Mouse (Mus musculus): Measurements from ENCODE around the gene Pappa2. TPM values are rescaled to one million over a fixed set of nuclear protein-coding genes. Genes with fewer than 3 reads are reported as not detected.

Pappa2 gene
- polyA plus RNA-seq, 1 experiment: 0.77 TPM

DNA sequence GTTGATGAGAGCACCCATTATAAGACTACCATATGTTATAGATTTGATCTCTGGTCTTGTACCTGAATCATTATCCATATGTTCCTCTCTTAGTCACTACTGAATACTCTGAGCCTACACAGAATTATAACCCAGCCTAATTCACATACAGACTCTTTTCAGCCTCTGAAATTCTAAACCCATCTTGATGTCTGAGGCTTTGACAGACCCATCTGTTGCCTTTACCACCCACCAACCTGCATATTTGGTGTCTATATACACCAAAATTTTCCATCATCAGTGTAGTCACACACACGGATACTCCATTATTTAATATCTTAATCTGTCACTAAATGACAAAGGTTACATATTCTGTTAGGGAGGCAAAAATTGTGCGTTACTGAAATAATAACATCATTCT, 69.6 kb downstream of the Pappa2 start:
- no peak for DNase-seq (ENCODE audit: low read depth)

DNA sequence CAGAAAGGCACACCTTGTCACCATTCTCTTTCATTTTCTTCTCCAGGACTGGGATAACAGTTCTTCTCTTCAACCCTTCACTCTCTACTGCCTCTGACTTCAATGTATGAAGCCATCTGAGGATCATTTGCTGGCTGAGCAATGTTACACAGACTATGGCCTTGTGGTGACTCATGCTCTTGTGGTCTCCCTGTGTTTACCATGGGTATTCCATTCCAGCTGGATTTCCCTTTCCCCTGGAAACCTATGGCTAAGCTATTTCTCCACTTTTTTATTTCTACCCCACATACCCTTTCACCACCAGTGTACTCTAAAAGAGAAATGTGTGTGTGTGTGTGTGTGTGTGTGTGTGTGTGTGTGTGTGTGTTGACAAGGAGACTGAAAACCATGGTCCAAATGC, 83.0 kb downstream of the Pappa2 start:
- DNase-seq (ENCODE audit: low read depth): no peak

DNA sequence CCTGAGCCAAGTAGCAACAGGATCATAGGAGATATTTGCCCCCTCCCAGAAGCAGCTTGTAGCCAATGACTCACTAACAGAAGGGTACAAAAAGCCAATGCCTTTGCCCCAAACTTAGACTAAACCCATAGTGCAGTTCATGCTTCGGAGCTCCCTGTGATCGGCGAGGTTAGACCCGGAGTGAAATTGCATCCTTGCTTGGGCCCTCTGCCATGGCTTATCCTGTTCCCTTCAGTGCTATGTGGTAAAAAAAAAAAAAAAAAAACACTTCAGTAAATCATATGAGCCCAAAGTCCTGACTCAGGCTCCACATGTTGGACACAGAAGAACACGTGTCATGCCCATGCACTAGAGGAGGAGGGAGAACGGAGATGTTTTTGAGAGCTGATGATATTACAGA, 85.8 kb downstream of the Pappa2 start:
- DNase-seq (ENCODE audit: low read depth): no peak

DNA sequence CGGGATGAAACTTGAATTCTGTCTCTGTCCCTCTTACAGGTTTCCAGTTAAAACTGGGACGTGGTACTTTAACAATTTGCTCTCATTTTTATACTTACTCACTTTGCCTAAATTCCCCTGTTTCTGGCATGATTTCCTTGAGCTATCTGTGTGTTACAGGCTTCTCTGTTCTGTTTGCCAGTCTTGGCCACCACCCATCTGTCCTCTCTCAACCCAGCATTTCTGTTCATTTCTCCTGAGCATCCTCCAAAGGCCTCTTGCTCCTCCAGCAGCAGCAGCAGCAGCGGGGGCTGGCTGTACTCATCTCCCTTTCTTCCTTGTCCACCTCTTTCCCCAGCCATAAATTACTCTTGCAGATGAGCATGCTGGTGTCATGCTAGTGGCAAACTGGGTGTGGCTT, 104.8 kb downstream of the Pappa2 start:
- DNase-seq (ENCODE audit: low read depth): no peak

- DNase-seq (ENCODE audit: low read depth): no peak
These were observed 105.7 kb downstream of the Pappa2 start for GRCm38 (mm10) chr1:158874552-158875077.

GRCm38 (mm10) chr1:158873631-158874030, 106.7 kb downstream of the Pappa2 start:
- DNase-seq (ENCODE audit: low read depth): no peak

DNA sequence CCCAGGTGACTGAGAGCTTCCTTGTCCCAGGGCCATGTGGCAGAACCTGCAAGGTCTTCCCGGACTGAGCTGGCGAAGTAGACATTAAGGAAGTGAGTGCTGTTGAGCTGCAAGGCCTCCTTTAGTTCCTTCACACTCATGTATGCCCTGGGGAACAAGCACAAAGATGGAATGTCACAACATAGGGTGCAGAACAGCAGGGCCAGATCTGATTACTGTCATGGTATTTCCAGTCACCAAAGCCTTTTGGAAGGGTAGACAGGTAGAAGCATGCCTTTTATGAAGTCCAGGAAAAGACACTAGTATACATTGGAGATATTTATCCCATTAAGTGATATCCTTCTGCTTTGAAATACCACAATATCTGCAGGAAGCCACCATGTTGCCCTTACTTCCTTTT, 108.9 kb downstream of the Pappa2 start:
- peak; percentile 56 for DNase-seq (ENCODE audit: low read depth)

DNA sequence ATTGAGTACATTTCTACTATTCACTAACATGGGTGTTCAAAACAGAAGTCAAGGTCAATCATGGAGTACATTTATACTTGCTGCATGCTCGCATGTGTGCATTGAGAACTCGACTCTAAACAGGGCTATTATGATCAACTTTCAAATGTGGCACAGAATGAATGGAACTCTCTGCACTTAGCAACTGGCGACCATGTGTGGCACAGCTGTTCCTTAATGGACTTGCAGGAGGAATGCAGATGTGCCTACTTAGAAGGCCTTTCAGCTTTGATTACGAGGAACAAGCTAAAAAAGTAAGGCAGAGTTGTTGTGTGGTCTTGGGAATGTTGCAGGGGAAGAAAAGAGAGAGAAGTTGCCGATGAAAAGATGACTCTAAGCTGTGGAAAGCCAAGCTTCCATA, 120.1 kb downstream of the Pappa2 start:
- no peak for DNase-seq (ENCODE audit: low read depth)

DNA sequence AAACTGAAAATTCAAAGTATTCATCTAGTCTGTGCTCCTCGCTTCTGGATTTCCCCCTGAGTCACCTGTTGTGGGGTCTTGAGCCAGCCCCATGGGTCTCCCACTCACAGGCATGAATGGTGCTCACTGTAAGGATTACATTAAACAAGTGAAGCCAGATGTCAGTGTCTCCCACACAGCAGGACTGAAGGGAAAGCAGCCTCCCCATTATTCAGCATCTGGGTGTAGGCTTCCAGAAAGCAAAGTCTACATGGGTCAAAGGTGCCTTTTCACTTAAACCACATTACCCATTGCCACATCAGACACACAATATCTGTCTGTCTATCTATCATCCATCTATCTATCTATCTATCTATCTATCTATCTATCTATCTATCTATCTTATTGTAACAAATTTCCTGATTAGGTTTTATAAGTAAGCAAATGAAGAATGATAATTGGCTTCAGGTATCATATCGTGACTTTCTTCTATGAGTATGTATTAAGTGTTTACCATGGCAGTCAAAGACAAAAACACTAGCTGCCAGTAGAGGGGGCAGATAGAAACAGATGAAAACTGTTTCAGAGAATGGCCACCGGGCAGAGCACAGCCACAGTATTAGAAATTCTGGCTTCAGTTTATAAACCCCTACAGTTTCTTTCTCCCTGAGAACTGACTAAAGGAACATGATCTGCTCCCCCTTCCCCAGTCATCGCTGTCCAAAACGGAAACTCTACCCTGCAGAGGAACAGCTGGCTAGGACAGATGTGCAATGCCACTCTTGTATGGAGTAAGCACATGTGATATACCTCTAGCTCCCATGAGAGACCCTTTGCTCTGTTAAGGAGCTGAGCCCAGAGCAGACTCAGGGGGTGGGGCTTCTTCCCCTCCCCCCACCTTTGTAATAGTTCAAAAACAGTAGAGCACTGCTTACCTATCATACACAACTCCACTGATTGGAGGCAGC, 126.1 kb downstream of the Pappa2 start:
- DNase-seq (ENCODE audit: low read depth): no peak

DNA sequence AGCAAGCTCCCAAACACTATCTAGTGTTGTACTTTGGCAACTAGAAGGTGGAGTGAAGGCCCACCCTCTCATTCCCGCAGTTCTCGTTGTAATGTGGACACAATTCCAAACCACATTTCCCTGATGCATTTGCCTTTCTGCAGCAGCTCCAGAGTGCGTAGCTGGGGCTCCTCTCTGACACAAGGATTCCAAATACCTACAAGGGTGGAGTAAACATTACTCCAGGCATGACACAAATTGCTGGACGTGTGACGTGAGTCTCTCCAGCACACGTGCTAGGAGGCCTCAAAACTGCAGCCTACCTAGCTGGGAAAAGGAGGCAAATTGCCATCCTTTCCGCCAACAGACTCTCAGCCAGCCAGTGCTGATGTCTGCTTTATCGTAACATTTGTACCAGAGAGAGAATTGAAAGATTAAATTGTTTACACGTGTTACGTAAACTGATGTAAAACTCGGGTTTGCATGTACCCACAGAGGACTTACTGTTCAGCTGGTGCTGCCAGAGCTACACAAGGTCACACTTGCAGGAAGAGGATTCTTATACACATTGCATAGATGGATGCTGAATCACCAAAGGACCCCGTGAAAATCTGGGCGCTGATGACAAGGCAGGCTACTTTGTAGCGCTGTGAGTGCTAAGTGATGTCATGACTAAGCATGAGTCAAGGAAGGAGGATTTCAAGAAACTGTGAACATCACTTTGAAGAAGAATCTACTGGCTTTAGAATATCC, 127.3 kb downstream of the Pappa2 start:
- DNase-seq (ENCODE audit: low read depth): no peak

DNA sequence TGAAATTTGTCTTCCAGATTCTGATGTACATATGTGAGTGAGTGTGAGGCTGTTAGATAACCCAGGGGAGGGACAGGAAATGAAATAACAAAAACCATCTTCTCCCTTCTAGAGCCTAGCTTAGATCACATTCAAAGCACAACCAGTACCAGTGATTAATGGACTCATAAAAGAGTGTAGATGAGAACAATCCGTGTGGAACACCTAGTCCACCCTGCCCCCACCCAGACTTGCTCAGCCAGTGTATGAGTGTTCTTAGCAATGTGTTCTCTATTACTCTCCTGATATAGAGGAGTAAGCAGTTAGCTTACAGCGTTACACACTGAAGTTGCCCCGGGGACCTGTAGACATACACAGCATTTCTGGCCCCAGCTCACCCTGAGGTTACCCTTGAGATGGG, 129.8 kb downstream of the Pappa2 start:
- DNase-seq (ENCODE audit: low read depth): no peak

- DNase-seq (ENCODE audit: low read depth): no peak
These were observed 135.7 kb downstream of the Pappa2 start for GRCm38 (mm10) chr1:158844604-158845003.

DNA sequence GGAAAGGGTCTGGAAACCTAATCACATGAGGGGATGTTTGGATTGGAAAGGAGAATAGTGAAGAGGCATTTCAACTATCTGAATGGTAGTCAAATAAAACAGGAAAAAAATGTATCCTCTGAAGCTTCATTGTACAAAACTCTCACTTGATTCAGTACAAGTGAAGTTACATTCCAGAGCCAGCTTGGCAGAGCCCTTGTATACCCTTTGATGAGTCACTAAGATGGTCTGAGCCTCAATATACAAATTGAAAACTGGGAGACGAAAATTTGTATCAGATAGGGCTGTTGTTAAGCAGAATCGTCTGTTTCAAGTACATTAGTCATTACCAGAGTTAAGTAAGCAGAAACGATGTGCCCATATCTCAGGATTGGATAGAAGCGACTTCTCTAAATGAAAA, 143.1 kb downstream of the Pappa2 start:
- no peak for DNase-seq (ENCODE audit: low read depth)

GRCm38 (mm10) chr1:158830152-158830551, 150.1 kb downstream of the Pappa2 start:
- DNase-seq (ENCODE audit: low read depth): no peak

GRCm38 (mm10) chr1:158827931-158828330, 152.4 kb downstream of the Pappa2 start:
- no peak for DNase-seq (ENCODE audit: low read depth)

DNA sequence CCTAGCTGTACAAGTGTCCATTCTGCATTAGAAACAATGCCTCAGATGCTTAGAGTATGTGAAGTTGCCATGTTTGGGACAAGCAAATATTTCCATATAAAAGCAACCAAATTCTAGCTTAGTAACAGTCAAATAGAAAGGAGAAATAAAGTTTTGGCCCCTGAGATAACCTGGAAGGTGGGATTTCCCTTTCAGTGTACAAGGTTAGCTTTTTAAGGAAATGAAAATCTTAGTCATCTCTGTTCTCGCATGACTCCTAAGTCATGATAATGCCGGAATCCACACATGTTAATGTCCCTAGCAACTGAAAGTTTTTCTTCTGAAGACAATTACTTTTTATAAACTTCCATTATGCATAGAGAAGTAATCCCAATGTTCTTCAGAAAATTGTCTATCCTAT, 160.6 kb downstream of the Pappa2 start:
- no peak for DNase-seq (ENCODE audit: low read depth)

GRCm38 (mm10) chr1:158816479-158816878, 163.8 kb downstream of the Pappa2 start:
- DNase-seq (ENCODE audit: low read depth): no peak

GRCm38 (mm10) chr1:158811887-158812286, 168.4 kb downstream of the Pappa2 start:
- DNase-seq (ENCODE audit: low read depth): no peak

GRCm38 (mm10) chr1:158775486-158775885, 204.8 kb downstream of the Pappa2 start:
- DNase-seq (ENCODE audit: low read depth): peak; percentile 2

DNA sequence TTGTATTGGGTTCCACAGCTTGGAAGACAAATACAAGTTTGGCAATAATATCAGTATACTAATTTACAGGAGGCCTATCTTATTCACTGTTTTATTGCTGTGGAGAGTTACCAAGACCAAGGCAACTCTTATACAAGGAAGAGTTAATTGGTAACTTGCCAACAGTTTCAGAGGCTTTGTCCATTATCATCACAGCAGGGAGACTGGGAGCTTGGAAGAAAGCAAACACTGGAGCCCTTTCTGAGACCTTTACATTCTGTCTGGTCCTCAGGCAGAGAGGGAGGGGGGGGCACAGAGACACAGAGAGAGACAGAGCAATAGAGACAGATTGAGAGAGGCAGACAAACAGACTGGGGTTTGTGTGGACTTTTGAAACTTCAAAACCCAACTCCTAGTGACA, 207.2 kb downstream of the Pappa2 start:
- no peak for DNase-seq (ENCODE audit: low read depth)

- DNase-seq (ENCODE audit: low read depth): no peak
These were observed 209.5 kb downstream of the Pappa2 start for GRCm38 (mm10) chr1:158770756-158771155.

DNA sequence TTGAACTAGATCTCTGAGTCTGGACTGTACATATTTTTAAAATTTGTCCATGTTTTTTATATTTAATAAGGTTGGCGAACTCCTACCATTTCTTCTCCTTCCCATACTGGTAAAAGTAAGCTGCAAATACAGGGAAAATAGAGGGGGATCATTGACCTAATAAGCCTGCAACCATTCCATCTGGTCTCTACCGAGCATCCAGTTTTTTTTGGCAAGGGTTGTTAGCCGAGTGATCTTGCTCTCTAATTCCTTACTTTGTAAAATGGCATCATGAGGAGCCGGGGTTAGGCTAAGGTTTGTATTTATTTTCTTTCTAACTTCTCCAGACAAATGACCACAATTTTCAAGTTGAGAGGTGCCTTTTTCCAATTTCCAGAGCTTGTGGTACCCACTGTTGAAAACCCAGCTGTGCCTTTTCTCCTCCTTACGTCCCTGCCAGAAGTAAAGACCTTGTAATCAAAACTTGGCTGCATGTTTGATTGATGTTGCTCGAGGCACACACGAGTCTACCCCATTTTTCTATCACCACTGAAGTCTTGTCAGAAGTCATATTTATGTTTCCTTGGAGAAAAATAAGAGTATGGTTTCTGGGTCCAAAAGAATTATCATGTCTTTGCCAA, 210.1 kb downstream of the Pappa2 start:
- no peak for DNase-seq (ENCODE audit: low read depth)
